Mouse (Mus musculus): ENCODE measurements at regions not wholly inside any gene's neighbourhood (a gene's known extent, or its start where the extent isn't known, plus 50 kb on each side); places are given as distances from the start of the nearest gene placed in this dataset.

GRCm38 (mm10) chr10:41004044-41004689, 67.9 kb downstream of the Gpr6 start:
- Histone ChIP-seq H3K4me3 (ENCODE audit: low read depth, low read length) (no peak overlapping the region), H3K4me1 (ENCODE audit: control insufficient read depth, insufficient read depth, low read length) (no peaks in the 10 kb centered on the region), H3K9ac (replicated peaks; ENCODE audit: low read length) (no peak overlapping the region), H3K27ac (replicated peaks; ENCODE audit: low read depth, low read length) (no peak overlapping the region), H3K9me3 (replicated peaks; ENCODE audit: control insufficient read depth, low read length) (no peaks in the 10 kb centered on the region), H3K4me2 (ENCODE audit: low read depth, low read length) (no peak overlapping the region), H3K36me3 (replicated peaks; ENCODE audit: control insufficient read depth, insufficient read depth, low read depth, low read length) (no peaks in the 10 kb centered on the region), H3K27me3 (ENCODE audit: control insufficient read depth, insufficient read depth, low read length) (no peaks in the 10 kb centered on the region)
- 28% methylated on average over 7 of the region's 7 CpGs for WGBS
- DNase-seq (ENCODE audit: low spot score) (peak; percentile 91), ATAC-seq (replicated peaks; ENCODE audit: insufficient number of reproducible peaks, low FRiP score, low TSS enrichment, low read depth) (peak; percentile 86)

GRCm38 (mm10) chr10:41003197-41003596, 68.9 kb downstream of the Gpr6 start:
- H3K9me3 ChIP-seq (replicated peaks; ENCODE audit: control insufficient read depth, low read length), result no peaks in the 10 kb centered on the region
- H3K4me3 ChIP-seq (ENCODE audit: low read depth, low read length), result no peak overlapping the region
- H3K4me2 ChIP-seq (ENCODE audit: low read depth, low read length), result no peak overlapping the region
- no peaks in the 10 kb centered on the region for H3K4me1 ChIP-seq (ENCODE audit: control insufficient read depth, insufficient read depth, low read length)
- H3K36me3 ChIP-seq (replicated peaks; ENCODE audit: control insufficient read depth, insufficient read depth, low read depth, low read length), result no peaks in the 10 kb centered on the region
- 75% methylated on average over 3 of the region's 3 CpGs for WGBS
- no peak overlapping the region for H3K27ac ChIP-seq (replicated peaks; ENCODE audit: low read depth, low read length)
- no peak overlapping the region for H3K9ac ChIP-seq (replicated peaks; ENCODE audit: low read length)
- ATAC-seq (replicated peaks; ENCODE audit: insufficient number of reproducible peaks, low FRiP score, low TSS enrichment, low read depth) (no peak), DNase-seq (ENCODE audit: low spot score) (no peak)
- H3K27me3 ChIP-seq (ENCODE audit: control insufficient read depth, insufficient read depth, low read length), result no peaks in the 10 kb centered on the region

- H3K36me3 ChIP-seq (replicated peaks; ENCODE audit: control insufficient read depth, insufficient read depth, low read depth, low read length), result no peaks in the 10 kb centered on the region
- H3K27ac ChIP-seq (replicated peaks; ENCODE audit: low read depth, low read length), result no peak overlapping the region
- H3K9me3 ChIP-seq (replicated peaks; ENCODE audit: control insufficient read depth, low read length), result no peaks in the 10 kb centered on the region
- WGBS, result 87% methylated on average over 4 of the region's 4 CpGs
- H3K4me1 ChIP-seq (ENCODE audit: control insufficient read depth, insufficient read depth, low read length), result no peaks in the 10 kb centered on the region
- DNase-seq (ENCODE audit: low spot score), result no peak
- no peak for ATAC-seq (replicated peaks; ENCODE audit: insufficient number of reproducible peaks, low FRiP score, low TSS enrichment, low read depth)
- H3K27me3 ChIP-seq (ENCODE audit: control insufficient read depth, insufficient read depth, low read length), result no peaks in the 10 kb centered on the region
- H3K9ac ChIP-seq (replicated peaks; ENCODE audit: low read length), result no peak overlapping the region
- H3K4me2 ChIP-seq (ENCODE audit: low read depth, low read length), result no peak overlapping the region
- no peak overlapping the region for H3K4me3 ChIP-seq (ENCODE audit: low read depth, low read length)
Observed at GRCm38 (mm10) chr10:41000965-41001364, 71.1 kb downstream of the Gpr6 start.

GRCm38 (mm10) chr10:40999486-40999885, 72.6 kb downstream of the Gpr6 start:
- no peak overlapping the region for H3K4me2 ChIP-seq (ENCODE audit: low read depth, low read length)
- no peak overlapping the region for H3K4me3 ChIP-seq (ENCODE audit: low read depth, low read length)
- no peaks in the 10 kb centered on the region for H3K4me1 ChIP-seq (ENCODE audit: control insufficient read depth, insufficient read depth, low read length)
- H3K9me3 ChIP-seq (replicated peaks; ENCODE audit: control insufficient read depth, low read length), result no peaks in the 10 kb centered on the region
- no peaks in the 10 kb centered on the region for H3K36me3 ChIP-seq (replicated peaks; ENCODE audit: control insufficient read depth, insufficient read depth, low read depth, low read length)
- WGBS, result 76% methylated on average over 12 of the region's 12 CpGs
- no peaks in the 10 kb centered on the region for H3K27me3 ChIP-seq (ENCODE audit: control insufficient read depth, insufficient read depth, low read length)
- ATAC-seq (replicated peaks; ENCODE audit: insufficient number of reproducible peaks, low FRiP score, low TSS enrichment, low read depth) (no peak), DNase-seq (ENCODE audit: low spot score) (no peak)
- H3K9ac ChIP-seq (replicated peaks; ENCODE audit: low read length), result no peak overlapping the region
- H3K27ac ChIP-seq (replicated peaks; ENCODE audit: low read depth, low read length), result no peak overlapping the region

- no peak overlapping the region for H3K4me2 ChIP-seq (ENCODE audit: low read depth, low read length)
- H3K9ac ChIP-seq (replicated peaks; ENCODE audit: low read length), result no peak overlapping the region
- no peaks in the 10 kb centered on the region for H3K27me3 ChIP-seq (ENCODE audit: control insufficient read depth, insufficient read depth, low read length)
- H3K27ac ChIP-seq (replicated peaks; ENCODE audit: low read depth, low read length), result no peak overlapping the region
- no peaks in the 10 kb centered on the region for H3K36me3 ChIP-seq (replicated peaks; ENCODE audit: control insufficient read depth, insufficient read depth, low read depth, low read length)
- no peak for DNase-seq (ENCODE audit: low spot score)
- ATAC-seq (replicated peaks; ENCODE audit: insufficient number of reproducible peaks, low FRiP score, low TSS enrichment, low read depth), result no peak
- no peaks in the 10 kb centered on the region for H3K9me3 ChIP-seq (replicated peaks; ENCODE audit: control insufficient read depth, low read length)
- WGBS, result 83% methylated on average over 11 of the region's 11 CpGs
- H3K4me3 ChIP-seq (ENCODE audit: low read depth, low read length), result no peak overlapping the region
- H3K4me1 ChIP-seq (ENCODE audit: control insufficient read depth, insufficient read depth, low read length), result no peaks in the 10 kb centered on the region
Observed at GRCm38 (mm10) chr10:40998799-40999198, 73.3 kb downstream of the Gpr6 start.

GRCm38 (mm10) chr10:40998330-40998729, 73.8 kb downstream of the Gpr6 start:
- H3K27me3 ChIP-seq (ENCODE audit: control insufficient read depth, insufficient read depth, low read length), result no peaks in the 10 kb centered on the region
- H3K4me2 ChIP-seq (ENCODE audit: low read depth, low read length), result no peak overlapping the region
- no peaks in the 10 kb centered on the region for H3K36me3 ChIP-seq (replicated peaks; ENCODE audit: control insufficient read depth, insufficient read depth, low read depth, low read length)
- no peak for DNase-seq (ENCODE audit: low spot score)
- H3K27ac ChIP-seq (replicated peaks; ENCODE audit: low read depth, low read length), result no peak overlapping the region
- WGBS, result 70% methylated on average over 7 of the region's 7 CpGs
- H3K4me3 ChIP-seq (ENCODE audit: low read depth, low read length), result no peak overlapping the region
- H3K4me1 ChIP-seq (ENCODE audit: control insufficient read depth, insufficient read depth, low read length), result no peaks in the 10 kb centered on the region
- ATAC-seq (replicated peaks; ENCODE audit: insufficient number of reproducible peaks, low FRiP score, low TSS enrichment, low read depth), result no peak
- H3K9ac ChIP-seq (replicated peaks; ENCODE audit: low read length), result no peak overlapping the region
- no peaks in the 10 kb centered on the region for H3K9me3 ChIP-seq (replicated peaks; ENCODE audit: control insufficient read depth, low read length)

- ATAC-seq (replicated peaks; ENCODE audit: insufficient number of reproducible peaks, low FRiP score, low TSS enrichment, low read depth), result no peak
- H3K9ac ChIP-seq (replicated peaks; ENCODE audit: low read length), result no peak overlapping the region
- 63% methylated on average over 5 of the region's 5 CpGs for WGBS
Observed at GRCm38 (mm10) chr10:40997606-40998005, 74.5 kb downstream of the Gpr6 start.

More at GRCm38 (mm10) chr10:40997606-40998005, 74.5 kb downstream of the Gpr6 start:
- Histone ChIP-seq H3K27ac (replicated peaks; ENCODE audit: low read depth, low read length) (no peak overlapping the region), H3K4me2 (ENCODE audit: low read depth, low read length) (no peak overlapping the region), H3K9me3 (replicated peaks; ENCODE audit: control insufficient read depth, low read length) (no peaks in the 10 kb centered on the region), H3K4me1 (ENCODE audit: control insufficient read depth, insufficient read depth, low read length) (no peaks in the 10 kb centered on the region), H3K4me3 (ENCODE audit: low read depth, low read length) (no peak overlapping the region), H3K36me3 (replicated peaks; ENCODE audit: control insufficient read depth, insufficient read depth, low read depth, low read length) (no peaks in the 10 kb centered on the region), H3K27me3 (ENCODE audit: control insufficient read depth, insufficient read depth, low read length) (no peaks in the 10 kb centered on the region)
- no peak for DNase-seq (ENCODE audit: low spot score)

Measured in embryonic facial prominence, embryonic 11.5 days (tissue).